Mouse (Mus musculus): ENCODE measurements around the gene Cluh. TPM values are rescaled to one million over a fixed set of nuclear protein-coding genes. Genes with fewer than 3 reads are reported as not detected.
A peak's percentile ranks its signal among the peaks of the same experiment; 100 is the strongest.

The Cluh gene
- polyA plus RNA-seq, 1 experiment from 2014 or later, result 47.0 TPM

- Histone ChIP-seq H3K27me3 (replicated peaks; ENCODE audit: control insufficient read depth, insufficient read depth, low read length) (peaks cover 5% of the 10 kb centered on the region; the same call in 1 of the 2 replicates), H3K4me2 (ENCODE audit: low read length) (peak overlapping the region; percentile 83), H3K9me3 (ENCODE audit: control insufficient read depth, low read length) (no peaks in the 10 kb centered on the region), H3K4me3 (ENCODE audit: low read depth, low read length) (peak overlapping the region; percentile 64), H3K9ac (ENCODE audit: low read length) (peak overlapping the region; percentile 74), H3K36me3 (ENCODE audit: control insufficient read depth, insufficient read depth, low read length) (no peaks in the 10 kb centered on the region), H3K27ac (ENCODE audit: low read depth) (peak overlapping the region; percentile 74), H3K4me1 (replicated peaks; ENCODE audit: control insufficient read depth, insufficient read depth, low read length) (peaks cover 10% of the 10 kb centered on the region; the same call in 1 of the 2 replicates)
- DNase-seq (ENCODE audit: low spot score), result peak; percentile 87
- peak; percentile 94 for ATAC-seq (replicated peaks; ENCODE audit: low FRiP score, low TSS enrichment, low read depth)
- under 1% methylated on average over 76 of the region's 86 CpGs for WGBS
Measured at GRCm38 (mm10) chr11:74637971-74638790, 11.1 kb upstream of the Cluh start.

GRCm38 (mm10) chr11:74638791-74639411, 10.4 kb upstream of the Cluh start:
- H3K4me2 ChIP-seq (ENCODE audit: low read length), result peak overlapping the region; percentile 83
- H3K4me1 ChIP-seq (replicated peaks; ENCODE audit: control insufficient read depth, insufficient read depth, low read length), result peaks cover 10% of the 10 kb centered on the region; the same call in 1 of the 2 replicates
- H3K27me3 ChIP-seq (replicated peaks; ENCODE audit: control insufficient read depth, insufficient read depth, low read length), result peaks cover 5% of the 10 kb centered on the region; the same call in 1 of the 2 replicates
- DNase-seq (ENCODE audit: low spot score), result no peak
- 10% methylated on average over 9 of the region's 9 CpGs for WGBS
- H3K27ac ChIP-seq (ENCODE audit: low read depth), result peak overlapping the region; percentile 74; the same call in 1 of the 2 replicates
- peak overlapping the region; percentile 74 for H3K9ac ChIP-seq (ENCODE audit: low read length)
- H3K9me3 ChIP-seq (ENCODE audit: control insufficient read depth, low read length), result no peaks in the 10 kb centered on the region
- H3K36me3 ChIP-seq (ENCODE audit: control insufficient read depth, insufficient read depth, low read length), result no peaks in the 10 kb centered on the region
- peak overlapping the region; percentile 64 for H3K4me3 ChIP-seq (ENCODE audit: low read depth, low read length)
- ATAC-seq (replicated peaks; ENCODE audit: low FRiP score, low TSS enrichment, low read depth), result peak; percentile 42

- Histone ChIP-seq H3K36me3 (ENCODE audit: control insufficient read depth, insufficient read depth, low read length) (no peaks in the 10 kb centered on the region), H3K9ac (ENCODE audit: low read length) (no peak overlapping the region), H3K4me3 (ENCODE audit: low read depth, low read length) (no peak overlapping the region), H3K4me1 (replicated peaks; ENCODE audit: control insufficient read depth, insufficient read depth, low read length) (peaks cover 10% of the 10 kb centered on the region; the same call in 1 of the 2 replicates), H3K27me3 (replicated peaks; ENCODE audit: control insufficient read depth, insufficient read depth, low read length) (peaks cover 5% of the 10 kb centered on the region; the same call in 1 of the 2 replicates), H3K4me2 (ENCODE audit: low read length) (no peak overlapping the region), H3K27ac (ENCODE audit: low read depth) (no peak overlapping the region), H3K9me3 (ENCODE audit: control insufficient read depth, low read length) (no peaks in the 10 kb centered on the region)
- 73% methylated on average over 1 of the region's 1 CpGs for WGBS
- ATAC-seq (replicated peaks; ENCODE audit: low FRiP score, low TSS enrichment, low read depth), result no peak
- no peak for DNase-seq (ENCODE audit: low spot score)
Measured at GRCm38 (mm10) chr11:74639628-74640027, 9.7 kb upstream of the Cluh start.

GRCm38 (mm10) chr11:74647966-74648365, 1.3 kb upstream of the Cluh start:
- 96% methylated on average over 1 of the region's 1 CpGs for WGBS

GRCm38 (mm10) chr11:74648676-74649075, 619 bp upstream of the Cluh start:
- peak; percentile 33 for ATAC-seq (replicated peaks; ENCODE audit: low FRiP score, low TSS enrichment, low read depth)
- WGBS, result 21% methylated on average over 1 of the region's 1 CpGs
- H3K9me3 ChIP-seq (ENCODE audit: control insufficient read depth, low read length), result no peaks in the 10 kb centered on the region

More at GRCm38 (mm10) chr11:74647966-74648365, 1.3 kb upstream of the Cluh start:
- Histone ChIP-seq H3K4me1 (replicated peaks; ENCODE audit: control insufficient read depth, insufficient read depth, low read length) (peaks cover 20% of the 10 kb centered on the region), H3K9me3 (ENCODE audit: control insufficient read depth, low read length) (no peaks in the 10 kb centered on the region), H3K4me2 (ENCODE audit: low read length) (no peak overlapping the region), H3K9ac (ENCODE audit: low read length) (no peak overlapping the region), H3K4me3 (ENCODE audit: low read depth, low read length) (no peak overlapping the region), H3K36me3 (ENCODE audit: control insufficient read depth, insufficient read depth, low read length) (0 out of 2 replicates have a peak, but pooled peaks cover 4% of the 10 kb centered on the region), H3K27ac (ENCODE audit: low read depth) (no peak overlapping the region), H3K27me3 (replicated peaks; ENCODE audit: control insufficient read depth, insufficient read depth, low read length) (no peaks in the 10 kb centered on the region)
- ATAC-seq (replicated peaks; ENCODE audit: low FRiP score, low TSS enrichment, low read depth) (no peak), DNase-seq (ENCODE audit: low spot score) (no peak)

GRCm38 (mm10) chr11:74649647-74650551, 604 bp downstream of the Cluh start:
- no peaks in the 10 kb centered on the region for H3K9me3 ChIP-seq (ENCODE audit: control insufficient read depth, low read length)
- no peaks in the 10 kb centered on the region for H3K27me3 ChIP-seq (replicated peaks; ENCODE audit: control insufficient read depth, insufficient read depth, low read length)
- ATAC-seq (replicated peaks; ENCODE audit: low FRiP score, low TSS enrichment, low read depth), result peak; percentile 52
- WGBS, result 2% methylated on average over 51 of the region's 53 CpGs
- peak overlapping the region; percentile 89 for H3K9ac ChIP-seq (ENCODE audit: low read length)
- peak; percentile 69 for DNase-seq (ENCODE audit: low spot score)
- peak overlapping the region; percentile 80 for H3K27ac ChIP-seq (ENCODE audit: low read depth)
- H3K4me3 ChIP-seq (ENCODE audit: low read depth, low read length), result peak overlapping the region; percentile 87
- peaks cover 22% of the 10 kb centered on the region for H3K4me1 ChIP-seq (replicated peaks; ENCODE audit: control insufficient read depth, insufficient read depth, low read length)
- H3K4me2 ChIP-seq (ENCODE audit: low read length), result peak overlapping the region; percentile 58
- H3K36me3 ChIP-seq (ENCODE audit: control insufficient read depth, insufficient read depth, low read length), result 0 out of 2 replicates have a peak, but pooled peaks cover 4% of the 10 kb centered on the region

More at GRCm38 (mm10) chr11:74648676-74649075, 619 bp upstream of the Cluh start:
- Histone ChIP-seq H3K36me3 (ENCODE audit: control insufficient read depth, insufficient read depth, low read length) (0 out of 2 replicates have a peak, but pooled peaks cover 4% of the 10 kb centered on the region), H3K4me1 (replicated peaks; ENCODE audit: control insufficient read depth, insufficient read depth, low read length) (peaks cover 22% of the 10 kb centered on the region), H3K27me3 (replicated peaks; ENCODE audit: control insufficient read depth, insufficient read depth, low read length) (no peaks in the 10 kb centered on the region), H3K9ac (ENCODE audit: low read length) (peak overlapping the region; percentile 89), H3K27ac (ENCODE audit: low read depth) (peak overlapping the region; percentile 63), H3K4me2 (ENCODE audit: low read length) (peak overlapping the region; percentile 58), H3K4me3 (ENCODE audit: low read depth, low read length) (peak overlapping the region; percentile 87)
- no peak for DNase-seq (ENCODE audit: low spot score)

- peak overlapping the region; percentile 89 for H3K9ac ChIP-seq (ENCODE audit: low read length)
- H3K4me2 ChIP-seq (ENCODE audit: low read length), result peak overlapping the region; percentile 58
- H3K36me3 ChIP-seq (ENCODE audit: control insufficient read depth, insufficient read depth, low read length), result 0 out of 2 replicates have a peak, but pooled peaks cover 4% of the 10 kb centered on the region
- H3K27ac ChIP-seq (ENCODE audit: low read depth), result peak overlapping the region; percentile 54
- ATAC-seq (replicated peaks; ENCODE audit: low FRiP score, low TSS enrichment, low read depth), result no peak
- peak overlapping the region; percentile 87 for H3K4me3 ChIP-seq (ENCODE audit: low read depth, low read length)
- H3K9me3 ChIP-seq (ENCODE audit: control insufficient read depth, low read length), result no peaks in the 10 kb centered on the region
- peaks cover 22% of the 10 kb centered on the region for H3K4me1 ChIP-seq (replicated peaks; ENCODE audit: control insufficient read depth, insufficient read depth, low read length)
- no peak for DNase-seq (ENCODE audit: low spot score)
- WGBS, result 56% methylated on average over 4 of the region's 4 CpGs
- no peaks in the 10 kb centered on the region for H3K27me3 ChIP-seq (replicated peaks; ENCODE audit: control insufficient read depth, insufficient read depth, low read length)
Measured at GRCm38 (mm10) chr11:74650576-74651100, 1.3 kb downstream of the Cluh start.
